Mouse (Mus musculus): ENCODE data around the gene Cxcl3.
"Not testable (repeated sequence)": the region's sequence is repeated elsewhere in the genome, so short reads cannot be mapped to it uniquely, and the experiment has no call there.

Gene Cxcl3

DNA sequence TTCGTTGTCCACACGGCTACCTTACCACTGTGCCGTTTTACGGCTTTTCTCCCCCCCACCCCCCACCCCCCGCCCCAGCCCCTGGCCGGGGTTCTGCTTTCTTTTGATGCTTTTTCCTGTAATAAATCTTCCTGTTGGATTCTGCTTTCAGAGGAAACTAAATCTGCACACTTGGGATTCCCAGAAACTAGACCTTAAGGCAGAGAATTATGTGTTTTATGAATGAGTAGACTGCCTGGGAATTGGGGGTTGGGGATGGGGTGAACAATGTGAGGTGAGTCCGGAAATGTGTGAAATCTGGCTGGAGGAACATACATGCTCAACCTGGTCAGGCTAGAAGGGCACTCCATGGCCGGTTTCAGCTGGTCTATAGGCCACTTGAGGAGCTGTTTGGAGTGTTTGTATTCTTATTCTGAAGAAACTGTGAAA lies 4.2 kb downstream of the Cxcl3 start:
- DNase-seq: peak; percentile 60

- DNase-seq: peak; percentile 49
Observed at GRCm38 (mm10) chr5:90794195-90794625, 8.3 kb downstream of the Cxcl3 start, which contains the start of gene Cxcl15. Cxcl15 (plus strand) TSS chr5:90794534.

DNA sequence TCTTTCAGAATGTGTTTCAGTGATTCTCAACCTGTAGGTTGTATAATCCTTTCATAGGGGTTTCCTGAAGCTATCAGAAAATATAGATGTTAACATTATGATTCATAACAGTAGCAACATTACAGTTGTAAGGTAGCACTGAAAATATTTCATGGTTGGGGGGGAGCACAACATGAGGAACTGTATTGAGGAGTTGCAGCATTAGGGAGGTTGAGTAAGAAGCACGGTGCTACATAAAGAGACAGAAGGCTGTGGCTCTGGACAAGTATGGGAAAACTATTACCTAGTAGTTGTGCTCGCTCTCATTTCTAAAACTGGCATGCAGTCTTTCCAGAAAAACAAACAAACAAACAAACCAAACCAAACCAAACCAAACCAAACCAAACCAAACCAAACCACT lies 9.5 kb downstream of the Cxcl3 start:
- not testable (repeated sequence) for DNase-seq

DNA sequence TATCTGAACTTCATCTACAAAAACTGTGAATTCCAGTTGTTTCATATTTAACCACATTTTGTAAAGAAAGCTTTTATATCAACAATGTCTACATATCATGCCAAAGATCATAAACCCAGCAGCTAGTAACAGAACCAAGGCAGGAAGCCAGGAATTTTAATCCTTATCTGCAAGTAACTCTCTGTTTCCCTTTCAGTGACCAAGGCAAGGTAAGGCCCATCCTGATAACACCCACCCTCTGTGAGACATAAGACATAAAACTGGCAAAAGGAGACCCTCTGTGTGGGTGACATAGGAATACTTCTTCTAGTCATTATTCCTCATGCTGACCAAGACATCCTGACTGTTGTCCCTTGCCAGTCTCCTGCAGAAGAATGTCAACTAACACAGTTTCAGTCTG lies 18.7 kb downstream of the Cxcl3 start:
- DNase-seq: no peak

- no peak for DNase-seq
Observed at GRCm38 (mm10) chr5:90806050-90806449, 20.1 kb downstream of the Cxcl3 start.

DNA sequence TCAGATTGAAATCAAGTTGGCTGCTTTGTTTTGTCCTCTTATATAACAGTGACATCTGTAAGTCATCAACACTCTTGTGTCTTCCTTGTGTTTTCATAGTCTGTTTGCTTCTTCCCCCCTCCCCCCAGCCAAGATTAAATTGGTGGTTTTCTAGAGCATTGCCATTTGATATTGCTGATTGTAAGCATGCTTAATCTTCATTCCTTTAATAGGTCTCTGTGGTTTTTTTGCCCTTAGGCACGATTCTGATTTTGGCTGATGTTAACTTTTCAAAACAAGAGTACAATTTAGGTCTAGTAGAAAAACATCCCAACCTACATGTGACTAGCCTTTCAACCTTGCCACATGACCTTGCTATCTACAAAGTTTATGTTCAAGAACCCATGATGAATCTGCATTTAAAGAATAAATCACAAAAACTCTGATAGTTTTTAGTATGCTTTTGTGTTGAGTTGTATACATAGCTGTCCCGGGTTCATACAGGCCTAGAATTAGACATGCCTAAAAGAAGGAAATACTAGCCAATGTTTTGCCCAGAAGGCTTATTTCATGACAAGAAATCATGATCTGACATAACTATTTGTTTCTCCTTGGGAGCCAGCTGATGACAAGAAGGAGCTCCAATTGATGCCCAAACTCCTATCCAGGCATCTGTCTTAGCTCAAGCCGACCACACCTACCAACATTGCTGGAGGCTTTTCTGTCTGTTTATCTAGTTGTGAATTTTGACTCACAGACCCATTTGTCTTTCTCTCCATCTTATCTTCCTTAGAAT lies 21.5 kb downstream of the Cxcl3 start:
- DNase-seq: no peak

DNA sequence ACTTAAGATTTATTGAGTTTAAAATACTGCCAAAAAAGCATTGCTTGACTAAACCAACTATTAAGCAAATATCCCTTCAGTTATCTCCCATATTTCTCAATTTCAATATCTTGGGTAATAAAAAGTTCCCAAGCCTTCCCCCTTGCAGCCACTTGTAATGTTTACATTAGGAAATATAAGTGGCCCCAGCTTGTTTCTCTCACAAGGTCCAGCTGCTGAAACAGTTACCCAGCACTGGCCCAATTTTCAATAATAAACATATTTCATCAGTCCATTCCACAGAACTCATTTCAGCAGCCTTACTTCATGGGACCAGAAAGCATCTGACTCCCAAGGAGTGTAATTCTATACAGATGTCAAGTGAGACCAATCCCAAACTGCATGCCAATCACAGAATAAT lies 33.9 kb downstream of the Cxcl3 start:
- DNase-seq: peak; percentile 31

GRCm38 (mm10) chr5:90832145-90832767 lies 46.4 kb downstream of the Cxcl3 start:
- DNase-seq: peak; percentile 51

DNA sequence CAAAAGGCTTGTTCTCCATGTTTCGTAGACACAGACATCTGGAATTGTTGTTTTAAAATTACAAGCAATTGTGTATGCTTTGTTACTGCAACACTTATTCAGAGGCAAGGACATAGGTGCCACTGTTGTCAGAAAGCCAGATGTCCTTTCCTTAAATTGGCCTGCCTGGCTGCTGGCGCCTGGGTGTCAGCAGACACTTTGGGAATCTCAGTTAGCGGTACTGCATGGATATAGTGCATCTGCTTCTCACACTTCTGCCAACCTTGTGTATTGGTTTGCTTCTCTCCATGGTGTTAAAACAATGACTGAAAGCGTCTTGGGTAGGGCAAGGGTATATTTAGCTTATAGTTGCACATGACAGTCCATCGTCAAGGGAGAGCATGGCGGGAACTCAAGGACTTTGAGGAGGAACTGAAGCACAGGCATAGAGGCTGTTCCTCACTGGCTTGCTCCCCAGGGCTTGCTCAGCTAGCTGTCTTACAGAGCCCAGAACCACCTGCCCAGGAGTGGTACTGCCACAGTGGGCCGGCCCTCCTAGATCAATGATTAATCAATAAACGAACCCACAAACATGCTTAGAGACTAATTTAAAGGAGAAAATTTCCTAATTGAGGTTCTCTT lies 47.0 kb downstream of the Cxcl3 start:
- DNase-seq: no peak

GRCm38 (mm10) chr5:90834436-90834835 lies 48.5 kb downstream of the Cxcl3 start:
- no peak for DNase-seq

- peak; percentile 47 for DNase-seq
Observed at GRCm38 (mm10) chr5:90838582-90838981, 52.7 kb downstream of the Cxcl3 start.

All from lung, postnatal 10 days (tissue).